Mouse (Mus musculus): Measurements from ENCODE around the gene Tvp23b.

The Tvp23b gene

DNA sequence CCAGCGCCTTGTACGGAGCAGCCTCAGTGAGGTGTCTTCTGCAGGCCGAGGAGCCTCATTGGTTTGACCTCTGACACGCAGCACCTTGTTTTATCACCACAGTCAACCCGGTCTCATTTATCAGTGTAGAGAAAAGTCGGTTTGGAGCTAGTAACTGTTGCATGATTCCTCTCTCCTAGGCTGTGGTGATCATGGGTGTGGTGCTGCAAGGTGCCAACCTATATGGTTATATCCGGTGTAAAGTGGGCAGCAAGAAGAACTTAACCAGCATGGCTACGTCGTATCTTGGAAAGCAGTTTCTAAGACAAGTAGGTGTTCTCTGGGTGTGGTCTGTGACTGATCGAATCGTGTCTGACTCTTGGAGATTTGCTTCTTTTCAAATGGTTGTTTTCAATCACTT is 12.5 kb downstream of the Tvp23b start:
- no peak for DNase-seq (ENCODE audit: low spot score in 2 of 2)

DNA sequence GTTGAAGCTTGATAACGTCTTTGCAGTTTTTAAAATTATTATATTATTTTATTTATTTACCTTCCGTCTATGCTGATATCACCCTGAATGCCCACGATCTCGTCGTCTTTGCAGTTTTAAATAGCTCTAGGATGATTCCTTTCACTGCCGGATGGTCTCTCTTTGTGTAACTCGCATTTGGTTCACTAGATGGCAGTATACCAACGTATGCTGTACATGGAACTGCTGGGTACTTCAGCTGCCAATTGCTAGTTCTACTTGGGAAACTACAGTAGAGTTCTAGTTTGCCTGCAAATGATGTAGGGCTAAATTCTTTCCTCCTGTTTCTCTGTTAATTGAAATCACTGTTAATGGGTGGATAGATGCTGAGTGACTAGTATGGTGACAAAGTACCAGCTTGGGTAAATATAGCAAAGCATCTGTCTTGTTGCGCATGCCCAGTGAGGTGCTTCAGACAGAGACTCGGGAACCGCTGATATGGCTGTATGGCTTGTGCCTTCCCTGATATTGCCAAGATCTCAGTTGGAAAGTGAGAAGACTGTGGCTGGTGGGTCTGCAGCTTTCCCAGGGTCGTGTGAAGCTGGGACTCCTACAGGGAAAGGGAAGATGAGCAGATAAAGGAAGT is 22.6 kb downstream of the Tvp23b start:
- DNase-seq (ENCODE audit: low spot score in 2 of 2), result peak in 1 of 2 experiments; percentile 16

DNA sequence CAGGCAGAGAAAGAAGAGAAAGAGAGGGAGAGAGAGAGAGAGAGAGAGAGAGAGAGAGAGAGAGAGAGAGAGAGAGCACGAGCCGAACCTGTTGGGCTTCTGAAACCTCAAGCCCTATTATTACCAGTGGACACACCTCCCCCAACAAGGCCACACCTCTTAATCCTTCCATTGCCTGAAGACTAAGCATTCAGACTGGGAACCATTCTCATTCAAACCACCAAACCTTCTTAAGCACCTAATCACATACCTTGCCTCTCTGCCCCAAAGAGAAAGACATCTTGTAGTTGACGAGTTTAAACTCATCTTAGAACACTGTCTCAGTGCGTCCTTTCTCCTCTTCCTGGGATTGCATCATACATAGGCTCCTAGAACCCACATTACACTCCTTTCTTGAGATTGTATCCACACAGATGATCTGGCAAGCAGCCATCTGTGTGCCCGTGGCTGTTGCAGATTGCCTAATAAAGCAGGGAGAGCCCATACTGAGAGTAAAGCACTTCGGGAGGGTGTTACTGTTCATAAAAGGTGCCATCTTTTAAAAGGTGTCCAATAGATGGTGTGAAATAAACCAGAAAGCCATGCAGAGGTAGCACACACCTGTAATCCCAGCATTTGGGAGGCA is 24.7 kb downstream of the Tvp23b start:
- DNase-seq (ENCODE audit: low spot score in 2 of 2), result no peak

DNA sequence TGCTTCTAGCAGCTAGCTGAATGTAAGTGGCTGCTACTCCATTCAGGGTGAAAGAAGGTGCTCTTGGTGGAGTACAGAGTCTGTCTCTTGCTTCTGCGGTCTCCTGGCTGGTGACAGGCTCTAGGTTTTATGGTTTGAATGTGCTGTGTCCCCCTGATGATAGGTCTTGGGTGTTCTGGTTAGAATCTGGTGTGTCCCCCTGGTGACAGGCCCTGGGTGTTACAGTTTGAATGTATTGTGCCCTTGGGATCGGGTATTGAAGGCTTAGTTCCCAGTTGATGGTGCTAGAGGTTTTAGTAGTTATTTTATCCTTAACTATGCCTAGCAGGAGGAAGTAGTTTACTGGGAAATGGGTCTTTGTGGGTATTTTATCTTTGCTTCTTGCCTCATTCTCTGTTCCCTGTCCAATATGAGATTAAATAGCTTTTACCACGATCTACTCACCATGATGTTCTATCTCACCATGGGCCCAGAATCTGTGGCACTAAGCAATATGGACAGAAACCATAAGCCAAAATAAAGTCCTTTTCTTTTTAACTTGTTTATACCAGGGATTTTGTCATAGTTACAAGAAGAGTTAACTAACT is 30.6 kb downstream of the Tvp23b start:
- DNase-seq (ENCODE audit: low spot score in 2 of 2), result peak in 1 of 2 experiments; percentile 7

DNA sequence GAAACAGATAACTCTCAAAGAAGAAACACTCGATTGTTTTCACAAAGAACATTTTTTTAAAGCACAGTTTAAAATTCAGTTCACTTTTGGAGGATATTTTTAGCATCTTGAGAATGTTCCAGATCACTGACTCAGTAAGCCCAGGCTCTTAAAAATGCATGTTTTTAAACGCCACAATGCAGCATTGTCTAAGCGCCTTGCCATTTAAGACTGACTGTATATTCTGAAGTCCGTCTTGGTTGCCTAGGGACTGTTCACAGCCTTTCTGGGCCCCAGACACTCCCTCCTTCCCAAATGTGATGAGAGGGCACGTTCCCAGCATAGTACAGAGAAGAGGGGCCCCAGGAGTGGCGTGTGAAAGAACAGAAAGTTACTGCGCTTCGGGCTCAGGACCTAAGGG is 32.1 kb downstream of the Tvp23b start:
- no peak for DNase-seq (ENCODE audit: low spot score in 2 of 2)

DNA sequence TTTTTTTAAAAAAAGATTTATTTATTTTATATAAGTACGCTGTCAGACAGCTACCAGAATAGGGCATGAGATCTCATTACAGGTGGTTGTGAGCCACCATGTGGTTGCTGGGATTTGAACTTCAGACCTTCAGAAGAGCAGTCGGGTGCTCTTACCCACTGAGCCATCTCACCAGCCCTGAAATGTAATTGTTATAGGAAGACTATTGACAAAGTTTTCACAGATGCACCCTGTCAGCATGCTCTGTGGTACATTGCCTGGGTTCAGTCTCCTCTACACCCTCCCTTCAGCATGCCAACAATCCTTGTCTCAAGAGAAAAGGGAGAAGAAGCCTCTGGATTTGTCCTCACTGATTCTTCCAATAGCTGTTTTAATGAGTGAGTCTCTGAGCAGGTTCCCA is 33.9 kb downstream of the Tvp23b start:
- DNase-seq (ENCODE audit: low spot score in 2 of 2), result no peak

DNA sequence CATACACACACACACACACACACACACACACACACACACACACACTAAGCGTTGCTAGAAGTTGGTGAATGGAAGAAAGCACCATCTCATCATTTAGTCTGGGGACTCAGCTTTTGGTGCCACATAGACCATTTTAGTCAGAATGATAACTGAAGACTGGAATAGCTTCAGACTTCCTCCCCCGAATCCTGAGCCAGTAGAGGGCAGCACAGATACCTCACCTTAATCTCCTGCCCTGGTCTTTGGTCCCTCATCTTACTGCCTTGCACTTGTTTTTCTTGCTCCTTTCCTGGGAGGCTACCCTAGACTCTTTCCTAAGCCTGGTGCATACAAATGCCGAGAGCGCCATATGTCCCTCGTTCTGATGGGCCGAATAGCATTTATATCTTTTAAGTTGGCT is 35.3 kb downstream of the Tvp23b start:
- DNase-seq (ENCODE audit: low spot score in 2 of 2), result no peak

DNA sequence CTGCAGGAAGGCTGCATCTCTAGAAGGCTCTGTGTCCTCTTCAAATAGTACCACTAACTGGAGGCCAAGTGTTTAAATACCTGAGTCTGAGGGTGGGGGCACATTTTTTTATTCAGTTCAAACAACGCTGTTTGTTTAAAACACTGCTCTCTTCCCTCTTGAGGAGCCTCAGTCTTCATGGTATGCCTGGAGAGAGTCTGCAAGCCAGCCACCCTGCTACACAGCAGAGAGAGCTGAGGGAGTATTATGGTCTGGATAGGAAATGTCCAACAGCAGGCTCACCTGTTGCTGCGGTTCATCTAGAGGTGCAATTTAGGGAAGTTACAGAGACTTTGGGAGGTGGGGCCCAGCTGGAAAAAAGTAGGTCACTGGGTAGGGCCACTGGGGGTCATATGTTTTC is 36.2 kb downstream of the Tvp23b start:
- no peak for DNase-seq (ENCODE audit: low spot score in 2 of 2)

DNA sequence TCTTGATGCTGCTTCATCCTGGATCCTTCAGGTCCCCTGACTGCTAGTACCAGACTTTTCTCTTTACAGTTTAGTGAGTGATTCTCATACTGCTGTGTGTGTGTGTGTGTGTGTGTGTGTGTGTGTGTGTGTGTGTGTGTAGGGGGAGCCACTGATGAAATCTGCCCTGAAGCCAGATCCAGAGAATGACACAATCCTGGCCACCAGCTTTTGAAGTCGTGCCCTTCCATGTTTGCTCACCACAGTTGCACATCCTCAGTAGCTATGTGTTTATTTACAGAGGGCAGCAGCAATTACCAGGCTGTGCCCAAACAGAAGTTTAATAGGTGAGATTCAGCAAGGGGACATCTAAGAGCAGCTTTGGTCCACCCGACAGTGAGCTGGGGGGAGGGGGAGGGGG is 37.5 kb downstream of the Tvp23b start:
- DNase-seq (ENCODE audit: low spot score in 2 of 2), result no peak

DNA sequence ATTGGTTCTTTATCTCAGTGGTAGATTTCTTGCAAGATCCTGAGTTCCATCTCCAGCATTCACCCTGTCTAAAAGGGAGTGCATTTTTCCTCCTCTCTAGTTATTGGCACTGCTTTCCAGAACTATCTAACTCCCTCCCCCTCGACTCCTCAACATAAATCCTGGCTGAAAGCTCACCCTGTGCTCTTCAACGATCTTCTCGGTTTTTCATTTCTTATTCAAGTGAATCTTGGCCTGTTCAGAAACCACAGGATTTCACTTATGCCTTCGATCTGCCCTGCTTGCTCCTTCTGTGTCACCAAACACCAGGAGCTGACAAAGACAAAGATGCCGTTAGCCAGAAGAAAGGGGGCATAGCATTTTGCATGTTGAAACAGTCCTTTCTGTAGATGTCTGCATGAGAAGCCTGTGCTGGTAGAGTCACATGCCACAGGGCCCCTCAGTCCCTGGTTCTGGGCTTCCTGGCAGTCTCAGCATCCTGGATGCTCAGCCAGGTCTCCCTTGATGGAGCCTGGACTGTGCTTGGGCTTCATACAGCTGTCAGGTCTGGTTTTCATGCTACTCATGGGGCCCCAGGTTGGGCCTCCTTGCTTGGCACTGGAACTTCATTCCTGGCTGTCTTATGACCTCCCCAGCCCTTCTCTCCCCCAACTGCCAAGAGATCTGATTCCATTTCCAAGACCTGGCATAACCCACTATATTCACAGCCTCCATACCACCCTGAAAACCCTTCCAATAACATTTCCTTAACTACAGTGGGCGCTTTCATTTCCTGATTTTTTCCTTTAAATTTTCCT is 40.9 kb downstream of the Tvp23b start:
- no peak for DNase-seq (ENCODE audit: low spot score in 2 of 2)

DNA sequence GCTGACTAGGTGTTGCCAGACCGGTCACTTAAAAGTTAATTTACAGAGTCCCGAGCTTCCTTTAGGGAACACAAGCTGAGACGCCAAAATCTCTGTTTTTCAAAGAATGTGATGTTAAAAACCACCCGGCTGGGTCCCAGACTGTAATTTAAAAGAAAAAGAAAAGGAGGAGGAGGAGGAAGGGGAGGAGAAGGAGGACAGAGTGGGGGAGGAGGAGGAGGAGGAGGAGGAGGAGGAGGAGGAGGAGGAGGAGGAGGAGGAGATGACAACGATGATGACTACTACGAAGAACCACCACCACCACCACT is 41.4 kb downstream of the Tvp23b start:
- DNase-seq (ENCODE audit: low spot score in 2 of 2), result no peak

DNA sequence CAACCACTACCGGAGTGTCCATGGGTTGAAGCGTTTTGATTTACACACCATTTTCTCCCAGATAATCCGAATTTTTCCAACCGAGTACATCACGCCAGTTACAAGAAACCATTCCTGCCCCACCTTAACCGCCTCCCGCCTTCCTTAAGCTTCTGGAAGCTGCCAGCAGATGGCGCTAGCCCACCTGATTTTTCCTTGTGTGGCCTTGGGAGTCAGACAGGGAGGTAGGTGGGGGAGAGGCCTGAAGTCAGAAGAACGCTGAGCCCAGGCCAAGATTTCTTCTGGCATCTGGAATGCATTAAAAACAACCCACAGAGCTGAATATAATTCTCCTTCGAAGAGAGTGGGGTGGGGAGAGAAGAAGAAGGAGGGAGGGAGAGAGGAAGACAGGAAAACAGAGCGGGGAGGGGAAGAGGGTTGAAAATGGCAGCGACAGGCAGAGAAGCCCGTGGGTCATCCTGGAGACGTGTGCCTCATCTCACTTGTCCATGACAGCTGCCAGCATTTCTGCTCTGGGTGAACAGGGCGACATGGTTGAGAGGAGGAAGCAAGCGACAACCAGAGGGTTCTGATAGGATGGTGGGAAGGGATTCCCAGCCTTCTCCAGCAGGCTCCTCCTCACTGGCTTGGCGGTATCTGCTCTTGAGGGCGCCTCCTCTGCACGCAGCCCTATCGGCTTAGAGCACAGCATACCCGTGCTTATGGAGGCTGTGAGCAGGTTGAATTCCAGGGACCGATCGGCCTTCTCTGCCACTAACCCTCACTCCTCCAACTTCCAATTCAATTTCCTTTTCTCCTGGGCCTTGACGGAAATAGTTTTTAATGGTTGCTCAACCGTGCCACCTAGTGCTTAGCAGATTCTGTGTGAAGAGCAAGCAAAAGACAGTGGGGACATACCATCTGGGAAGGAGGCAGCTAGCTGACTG is 42.1 kb downstream of the Tvp23b start:
- peak; percentile 18 to 48 for DNase-seq (ENCODE audit: low spot score in 2 of 2)

DNA sequence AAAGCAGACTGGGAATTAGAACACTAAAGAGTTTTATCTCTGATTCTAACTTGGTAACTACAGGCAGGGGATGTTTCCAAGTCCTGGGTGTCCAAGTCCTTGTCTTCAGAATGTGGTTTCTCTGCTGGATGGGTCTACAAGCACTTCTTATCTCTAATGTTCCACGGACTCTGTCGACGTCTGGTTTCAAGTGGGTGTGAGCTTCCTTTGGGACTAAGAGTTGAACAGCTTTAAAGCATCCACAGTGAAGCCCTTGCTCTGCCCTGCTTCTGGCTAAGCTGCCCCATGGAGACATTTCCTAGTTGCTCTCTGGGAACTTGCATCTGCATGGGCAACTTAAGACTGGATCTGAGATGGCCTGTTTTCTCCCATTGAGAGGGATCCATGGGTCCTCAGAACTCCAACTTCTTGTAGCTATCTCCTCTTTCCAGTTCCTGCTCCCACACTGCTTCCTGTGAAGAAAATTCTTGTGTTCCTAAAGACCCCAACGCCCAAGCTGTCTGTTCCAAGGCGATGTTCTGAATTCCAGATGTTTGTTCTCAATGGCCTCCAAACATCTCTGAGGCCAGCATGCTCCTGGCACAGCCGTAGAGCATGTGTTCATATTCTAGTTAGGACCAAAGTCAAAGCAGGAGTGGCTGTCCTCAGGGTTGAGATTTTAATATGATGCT is 45.0 kb downstream of the Tvp23b start:
- no peak for DNase-seq (ENCODE audit: low spot score in 2 of 2)

DNA sequence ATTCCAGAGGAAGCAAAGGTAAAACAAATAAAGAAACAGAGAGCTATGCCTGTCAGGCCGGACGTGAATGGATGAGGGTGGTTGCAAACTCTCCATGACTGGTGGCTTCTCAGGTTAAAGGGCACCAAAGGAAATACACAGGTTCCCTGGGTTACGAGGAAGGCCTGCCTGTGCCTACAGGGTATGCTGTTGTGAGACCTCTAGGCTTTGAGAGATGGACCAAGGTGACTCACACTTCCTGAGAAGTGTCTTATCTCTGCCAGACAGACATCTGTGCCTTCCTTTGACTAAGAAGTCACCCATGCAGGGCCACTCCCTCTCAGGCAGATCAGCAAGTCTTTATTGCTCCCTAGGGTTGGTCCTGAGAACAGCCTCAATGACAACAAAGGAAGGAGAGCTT is 50.5 kb downstream of the Tvp23b start:
- no peak for DNase-seq (ENCODE audit: low spot score in 2 of 2)

DNA sequence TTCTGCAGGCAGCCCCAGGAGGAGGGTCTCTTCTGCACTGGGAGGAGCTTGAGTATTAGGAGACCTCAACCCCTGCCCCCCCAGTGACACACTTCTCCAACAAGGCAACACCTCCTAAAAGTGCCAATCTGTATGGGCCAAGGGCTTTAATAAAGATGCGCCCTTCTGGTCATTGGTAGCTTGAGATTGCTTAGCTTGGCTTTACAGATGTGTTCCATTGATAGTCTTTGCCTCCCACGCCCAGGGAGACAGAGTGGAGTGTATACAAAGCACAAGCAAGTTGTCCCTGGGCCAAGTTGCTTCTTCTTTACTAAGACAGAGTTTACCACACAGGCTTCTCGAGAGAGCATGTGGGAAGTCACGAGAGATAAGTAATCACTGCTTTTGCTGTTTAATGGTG is 51.3 kb downstream of the Tvp23b start:
- DNase-seq (ENCODE audit: low spot score in 2 of 2), result no peak

DNA sequence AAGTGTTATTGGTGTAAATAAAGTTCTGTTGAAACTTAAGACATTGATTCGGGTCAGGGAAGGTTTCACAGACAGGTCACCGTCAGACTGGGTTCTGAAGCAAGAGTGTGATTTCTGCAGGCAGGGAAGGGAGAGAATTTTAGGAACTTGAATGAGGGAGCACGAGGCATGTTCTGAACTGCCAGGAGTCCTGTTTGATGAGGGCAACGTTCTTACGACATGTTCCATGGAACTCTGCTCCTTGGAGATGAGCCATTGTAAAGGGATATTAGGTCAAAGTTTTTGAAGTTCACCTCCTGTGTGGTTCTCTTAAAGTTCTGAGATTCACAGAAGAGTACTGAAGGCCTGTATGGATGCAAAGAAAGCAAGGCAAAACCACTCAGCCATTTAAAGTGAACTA is 51.9 kb downstream of the Tvp23b start:
- DNase-seq (ENCODE audit: low spot score in 2 of 2), result no peak

DNA sequence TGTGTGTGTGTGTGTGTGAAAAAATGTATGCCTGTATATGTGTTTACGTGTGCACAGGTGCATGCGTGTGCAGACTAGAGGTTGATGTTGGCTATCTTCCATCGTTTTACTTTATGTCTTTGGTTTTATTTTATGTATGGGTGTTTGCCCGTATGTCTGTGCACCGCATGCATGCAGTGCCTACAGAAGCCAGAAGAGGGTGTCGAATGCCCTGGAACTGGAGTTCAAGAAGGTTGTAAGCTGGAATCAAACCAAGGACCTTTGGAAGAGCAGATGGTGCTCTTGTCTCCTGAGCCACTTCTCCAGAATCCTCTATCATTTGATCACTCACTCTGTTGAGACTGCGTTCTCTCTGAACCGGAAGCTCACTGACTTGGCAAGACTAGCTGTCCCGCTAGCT is 53.8 kb downstream of the Tvp23b start:
- no peak for DNase-seq (ENCODE audit: low spot score in 2 of 2)

DNA sequence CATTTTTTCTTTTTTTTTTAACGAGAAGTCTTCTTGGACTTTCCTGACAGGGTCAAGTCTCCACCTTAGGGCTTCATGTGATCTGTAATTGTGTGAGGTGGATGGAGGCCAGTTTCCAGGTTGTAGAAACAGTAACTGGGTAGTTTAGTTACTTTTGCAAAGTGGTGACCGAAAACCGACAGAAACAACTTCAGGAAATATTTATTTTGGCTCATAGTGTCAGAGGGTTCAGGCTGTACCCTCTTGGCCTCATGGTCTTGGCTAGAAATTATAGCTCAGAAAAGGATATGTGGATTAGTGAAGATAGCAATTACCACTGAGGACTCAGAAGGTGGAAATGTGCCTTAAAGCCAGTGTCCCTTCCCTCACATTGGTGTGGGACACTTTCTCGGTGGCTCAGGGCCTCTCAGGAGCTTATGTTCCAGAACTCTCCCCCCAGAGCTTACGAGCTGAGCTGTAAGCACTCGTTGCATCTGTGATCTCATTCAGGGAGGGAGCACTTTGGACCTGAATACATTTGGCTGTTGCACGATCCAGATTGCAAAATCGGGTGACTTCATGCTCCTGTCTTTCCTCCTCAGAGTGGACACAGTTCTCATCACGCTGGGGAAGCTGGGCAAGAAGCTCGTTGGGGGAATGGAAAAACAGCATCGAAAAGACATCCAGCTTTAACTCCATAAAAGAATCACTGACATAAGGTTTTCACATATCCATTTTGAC is 55.7 kb downstream of the Tvp23b start:
- DNase-seq (ENCODE audit: low spot score in 2 of 2), result no peak

DNA sequence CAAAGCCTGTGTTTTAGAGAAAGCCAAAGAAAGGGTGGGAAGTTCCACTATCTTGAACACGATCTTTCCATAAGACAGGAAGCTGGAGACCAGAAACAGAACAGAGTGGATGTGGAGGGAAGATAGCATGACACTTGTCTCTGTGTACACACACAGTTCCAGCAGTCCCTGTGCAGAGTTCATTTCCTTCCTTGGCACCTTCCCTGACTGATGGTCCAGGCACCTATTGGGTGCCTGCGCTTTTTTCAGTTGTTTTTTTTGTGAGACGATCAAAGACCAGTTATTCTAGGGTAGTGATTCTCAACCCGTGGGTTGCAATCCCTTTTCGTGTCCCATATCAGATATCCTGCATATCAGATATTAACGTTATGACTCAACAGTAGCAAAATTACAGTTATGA is 58.7 kb downstream of the Tvp23b start:
- no peak for DNase-seq (ENCODE audit: low spot score in 2 of 2)

DNA sequence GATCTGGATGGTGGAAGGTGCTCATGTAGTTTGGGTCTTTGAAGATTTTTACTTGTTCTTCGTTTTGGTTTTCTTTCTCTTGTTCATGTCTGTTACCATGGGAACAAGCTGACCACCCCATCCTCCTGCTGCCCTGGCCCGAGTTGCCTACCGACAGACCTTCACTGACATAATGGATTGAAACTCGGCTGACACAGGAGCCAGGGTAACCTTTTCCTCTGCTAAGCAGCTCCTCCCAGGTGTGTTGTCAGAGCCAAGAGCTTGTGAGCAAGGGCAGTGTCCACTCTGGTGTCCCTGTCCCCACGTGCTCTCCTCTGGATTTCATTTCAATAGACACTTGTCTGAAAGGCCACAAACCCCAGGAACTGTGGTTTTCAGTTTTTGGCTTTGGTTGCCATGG is 59.7 kb downstream of the Tvp23b start:
- DNase-seq (ENCODE audit: low spot score in 2 of 2), result no peak

DNA sequence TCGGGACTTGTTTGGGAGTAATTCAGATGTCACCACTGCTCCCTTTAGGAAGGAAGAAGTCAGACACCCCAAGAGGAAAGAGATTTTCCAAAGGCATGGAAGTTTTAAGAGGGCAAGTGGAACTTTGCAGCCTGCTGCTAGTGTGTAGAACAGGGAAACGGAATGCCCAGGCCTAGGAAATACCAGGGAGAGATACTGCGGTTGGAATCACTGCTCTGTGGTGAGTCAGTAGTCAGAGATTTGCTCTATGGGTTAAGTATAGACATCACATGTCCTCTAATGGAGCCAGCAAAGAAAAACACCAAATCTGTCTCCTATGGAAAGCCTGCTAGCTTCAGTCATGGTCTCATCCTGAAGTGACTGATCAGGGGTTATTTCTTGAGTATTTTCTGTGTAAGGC is 60.9 kb downstream of the Tvp23b start:
- no peak for DNase-seq (ENCODE audit: low spot score in 2 of 2)
